Comparison of ENCODE assay signal across 21 mouse cellular contexts in the genomic region with DNA sequence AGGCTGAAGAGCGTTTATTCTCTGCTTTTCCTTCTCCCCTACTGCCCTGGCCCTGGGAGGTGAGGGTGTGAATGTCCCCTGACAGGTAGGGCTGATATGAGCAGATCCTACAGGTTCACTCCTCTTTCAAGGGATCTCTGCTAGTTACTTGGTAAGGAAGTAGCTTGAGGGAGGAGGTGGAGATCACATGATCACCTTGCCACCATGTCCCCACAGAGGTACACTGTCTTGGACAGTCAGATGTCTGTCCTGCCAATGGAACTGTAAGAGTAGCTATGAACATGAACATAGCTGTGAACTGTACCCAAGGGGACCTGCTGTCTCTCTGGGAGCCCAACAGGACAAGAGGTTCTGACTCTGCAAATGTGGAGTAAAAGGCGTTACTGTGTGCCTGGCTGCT. TPM values are rescaled to one million over a fixed set of nuclear protein-coding genes. Genes with fewer than 3 reads are reported as not detected.
DNase-seq lines count a peak whose midpoint lies in the region; ATAC-seq lines count a peak whose summit lies in the region.
"Had no signal": no experiment of that assay in that cellular context is flagged by ENCODE, and none has a peak within 500 bp of the region (broad histone marks: within the 10 kb centered on the region; RNA-seq: fewer than 3 reads in every experiment).

No protein-coding gene starts in this region.

- no peak overlapping the region for H3K27ac ChIP-seq in hindbrain, embryonic 14.5 days
- no peak overlapping the region for H3K27ac ChIP-seq in hindbrain, embryonic 10.5 days
- no peak overlapping the region for H3K27ac ChIP-seq in midbrain, embryonic 16.5 days (ENCODE audit: low read length)
- H3K27ac ChIP-seq in midbrain, embryonic 10.5 days (replicated peaks) = no peak overlapping the region
- no peak overlapping the region for H3K27ac ChIP-seq in neural tube, embryonic 14.5 days (ENCODE audit: low read depth, low read length)
- H3K27ac ChIP-seq: forebrain, embryonic 12.5 days; liver, embryonic 13.5 days had no signal

- no peaks in the 10 kb centered on the region for H3K9me3 ChIP-seq in hindbrain, embryonic 14.5 days (ENCODE audit: control insufficient read depth, low read length)
- H3K9me3 ChIP-seq in hindbrain, embryonic 10.5 days = no peaks in the 10 kb centered on the region
- no peaks in the 10 kb centered on the region for H3K9me3 ChIP-seq in midbrain, embryonic 16.5 days (replicated peaks; ENCODE audit: control insufficient read depth, low read length, poor library complexity, severe bottlenecking)
- no peaks in the 10 kb centered on the region for H3K9me3 ChIP-seq in midbrain, embryonic 10.5 days (replicated peaks)
- H3K9me3 ChIP-seq in neural tube, embryonic 14.5 days (ENCODE audit: control insufficient read depth, low read length) = no peaks in the 10 kb centered on the region
- H3K9me3 ChIP-seq: forebrain, embryonic 12.5 days; liver, embryonic 13.5 days; megakaryocyte, embryonic 14.5 days had no signal

- ATAC-seq in hindbrain, embryonic 14.5 days (ENCODE audit: low FRiP score) = no peak
- ATAC-seq in midbrain, embryonic 16.5 days = no peak
- no peak for ATAC-seq in neural tube, embryonic 14.5 days (ENCODE audit: low read depth)
- ATAC-seq: intestine, postnatal 0 days had no signal

- DNase-seq in cerebellum, adult 9-10 months = peak; percentile 54
- no peak for DNase-seq in cerebellum, adult 11 months
- no peak for DNase-seq in hindbrain, embryonic 14.5 days (ENCODE audit: low spot score)
- no peak for DNase-seq in hindbrain, embryonic 10.5 days (ENCODE audit: low spot score)
- no peak for DNase-seq in midbrain, embryonic 10.5 days (ENCODE audit: low spot score)
- no peak for DNase-seq in thymus, postnatal 14 days
- DNase-seq: adrenal gland, postnatal 25 days; kidney, postnatal 25 days; liver, embryonic 13.5 days; lung, embryonic 14.5 days; thymus, adult 18-20 months; thymus, postnatal 4 days had no signal

- peak overlapping the region; percentile 82 for H3K4me2 ChIP-seq in hindbrain, embryonic 14.5 days (replicated peaks)
- peak overlapping the region; percentile 63 for H3K4me2 ChIP-seq in midbrain, embryonic 16.5 days (ENCODE audit: low read length)
- peak overlapping the region; percentile 76; the same call in 1 of the 2 replicates for H3K4me2 ChIP-seq in neural tube, embryonic 14.5 days (ENCODE audit: low read depth, low read length)
- H3K4me2 ChIP-seq: forebrain, embryonic 12.5 days; heart, embryonic 11.5 days; liver, embryonic 13.5 days; lung, embryonic 14.5 days had no signal

- H3K27me3 ChIP-seq in hindbrain, embryonic 14.5 days (ENCODE audit: control insufficient read depth, insufficient read depth, low read length) = no peaks in the 10 kb centered on the region
- H3K27me3 ChIP-seq in hindbrain, embryonic 10.5 days (ENCODE audit: insufficient read depth, poor library complexity, severe bottlenecking) = peaks cover 41% of the 10 kb centered on the region
- no peaks in the 10 kb centered on the region; the same call in 1 of the 2 replicates for H3K27me3 ChIP-seq in midbrain, embryonic 16.5 days (ENCODE audit: control insufficient read depth, insufficient read depth, low read depth, low read length)
- H3K27me3 ChIP-seq in midbrain, embryonic 10.5 days (ENCODE audit: low read depth, poor library complexity, severe bottlenecking) = peaks cover 40% of the 10 kb centered on the region
- H3K27me3 ChIP-seq in neural tube, embryonic 14.5 days (ENCODE audit: control insufficient read depth, insufficient read depth, low read length) = no peaks in the 10 kb centered on the region

- 0 out of 2 replicates have a peak overlapping the region, but pooled peaks have one; percentile 85 for H3K9ac ChIP-seq in hindbrain, embryonic 14.5 days
- H3K9ac ChIP-seq in midbrain, embryonic 16.5 days (ENCODE audit: low read depth, low read length) = peak overlapping the region; percentile 85; the same call in 1 of the 2 replicates
- no peak overlapping the region for H3K9ac ChIP-seq in neural tube, embryonic 14.5 days (replicated peaks; ENCODE audit: low read depth, low read length)
- H3K9ac ChIP-seq: forebrain, embryonic 12.5 days; liver, embryonic 13.5 days; lung, embryonic 14.5 days had no signal

- no peak overlapping the region for H3K4me3 ChIP-seq in hindbrain, embryonic 14.5 days (replicated peaks; ENCODE audit: low read length)
- no peak overlapping the region for H3K4me3 ChIP-seq in hindbrain, embryonic 10.5 days
- H3K4me3 ChIP-seq in midbrain, embryonic 16.5 days (ENCODE audit: low read depth, low read length) = no peak overlapping the region
- H3K4me3 ChIP-seq in midbrain, embryonic 10.5 days = no peak overlapping the region
- no peak overlapping the region for H3K4me3 ChIP-seq in neural tube, embryonic 14.5 days (ENCODE audit: low read depth, low read length)
- H3K4me3 ChIP-seq: forebrain, embryonic 12.5 days; liver, embryonic 13.5 days; megakaryocyte, embryonic 14.5 days had no signal

- peaks cover 17% of the 10 kb centered on the region for H3K4me1 ChIP-seq in hindbrain, embryonic 14.5 days (replicated peaks; ENCODE audit: control insufficient read depth, insufficient read depth, low read length)
- H3K4me1 ChIP-seq in hindbrain, embryonic 10.5 days (replicated peaks) = peaks cover 16% of the 10 kb centered on the region
- peaks cover 15% of the 10 kb centered on the region for H3K4me1 ChIP-seq in midbrain, embryonic 16.5 days (ENCODE audit: control insufficient read depth, insufficient read depth, low read length)
- H3K4me1 ChIP-seq in midbrain, embryonic 10.5 days = peaks cover 11% of the 10 kb centered on the region
- 0 out of 2 replicates have a peak, but pooled peaks cover 3% of the 10 kb centered on the region for H3K4me1 ChIP-seq in neural tube, embryonic 14.5 days (ENCODE audit: control insufficient read depth, insufficient read depth, low read length)

- 80% methylated on average over 2 of the region's 2 CpGs for WGBS in hindbrain, embryonic 14.5 days
- 74% methylated on average over 2 of the region's 2 CpGs for WGBS in hindbrain, embryonic 10.5 days
- WGBS in midbrain, embryonic 16.5 days = 77% methylated on average over 2 of the region's 2 CpGs
- 73% methylated on average over 2 of the region's 2 CpGs for WGBS in midbrain, embryonic 10.5 days
- WGBS in neural tube, embryonic 14.5 days = 68% methylated on average over 2 of the region's 2 CpGs

- H3K36me3 ChIP-seq in hindbrain, embryonic 14.5 days (replicated peaks; ENCODE audit: control insufficient read depth, insufficient read depth) = no peaks in the 10 kb centered on the region
- no peaks in the 10 kb centered on the region for H3K36me3 ChIP-seq in hindbrain, embryonic 10.5 days
- no peaks in the 10 kb centered on the region for H3K36me3 ChIP-seq in midbrain, embryonic 16.5 days (ENCODE audit: control insufficient read depth, insufficient read depth, low read length)
- H3K36me3 ChIP-seq in midbrain, embryonic 10.5 days = no peaks in the 10 kb centered on the region
- no peaks in the 10 kb centered on the region for H3K36me3 ChIP-seq in neural tube, embryonic 14.5 days (ENCODE audit: control insufficient read depth, insufficient read depth, low read length)
- H3K36me3 ChIP-seq: forebrain, embryonic 12.5 days; liver, embryonic 13.5 days had no signal

RNA-seq across cellular contexts. Expression of a gene that starts 6.9 kb away (rescaled TPM):
- polyA plus RNA-seq in hindbrain, embryonic 14.5 days (2014; fragmentation: Nextera tagmentation; extraction: Ambion mirVana) = 13.8 and 16.2 TPM in 2 replicates
- 0.10 and 0.35 TPM in 2 replicates for polyA plus RNA-seq in hindbrain, embryonic 10.5 days (2016; fragmentation: Nextera tagmentation; extraction: Ambion mirVana)
- polyA plus RNA-seq in midbrain, embryonic 16.5 days (2015; fragmentation: Nextera tagmentation; extraction: Ambion mirVana) = 12.9 and 13.7 TPM in 2 replicates
- polyA plus RNA-seq in midbrain, embryonic 10.5 days (2016; fragmentation: Nextera tagmentation; extraction: Ambion mirVana) = 0.14 and 0.75 TPM in 2 replicates
- 10.7 and 15.8 TPM in 2 replicates for polyA plus RNA-seq in neural tube, embryonic 14.5 days (2014; fragmentation: Nextera tagmentation; extraction: Ambion mirVana)
- polyA plus RNA-seq: heart, embryonic 11.5 days; heart, postnatal 0 days; liver, embryonic 13.5 days; lung, embryonic 14.5 days had no signal

RNA-seq across cellular contexts. Expression of a gene that starts 37.8 kb away (rescaled TPM):
- 14.9 and 15.6 TPM in 2 replicates for polyA plus RNA-seq in hindbrain, embryonic 14.5 days (2014; fragmentation: Nextera tagmentation; extraction: Ambion mirVana)
- 0.14 and 0.75 TPM in 2 replicates for polyA plus RNA-seq in hindbrain, embryonic 10.5 days (2016; fragmentation: Nextera tagmentation; extraction: Ambion mirVana)
- polyA plus RNA-seq in midbrain, embryonic 16.5 days (2015; fragmentation: Nextera tagmentation; extraction: Ambion mirVana) = 24.4 and 28.1 TPM in 2 replicates
- 0.15 and 0.24 TPM in 2 replicates for polyA plus RNA-seq in midbrain, embryonic 10.5 days (2016; fragmentation: Nextera tagmentation; extraction: Ambion mirVana)
- 10.3 and 20.5 TPM in 2 replicates for polyA plus RNA-seq in neural tube, embryonic 14.5 days (2014; fragmentation: Nextera tagmentation; extraction: Ambion mirVana)
- polyA plus RNA-seq: gonadal fat pad, adult 2 months; heart, embryonic 11.5 days; heart, postnatal 0 days; kidney, embryonic 14.5 days; liver, embryonic 13.5 days; lung, embryonic 14.5 days had no signal
